Mouse (Mus musculus): ENCODE results near the gene Ehmt2.

Gene Ehmt2

DNA sequence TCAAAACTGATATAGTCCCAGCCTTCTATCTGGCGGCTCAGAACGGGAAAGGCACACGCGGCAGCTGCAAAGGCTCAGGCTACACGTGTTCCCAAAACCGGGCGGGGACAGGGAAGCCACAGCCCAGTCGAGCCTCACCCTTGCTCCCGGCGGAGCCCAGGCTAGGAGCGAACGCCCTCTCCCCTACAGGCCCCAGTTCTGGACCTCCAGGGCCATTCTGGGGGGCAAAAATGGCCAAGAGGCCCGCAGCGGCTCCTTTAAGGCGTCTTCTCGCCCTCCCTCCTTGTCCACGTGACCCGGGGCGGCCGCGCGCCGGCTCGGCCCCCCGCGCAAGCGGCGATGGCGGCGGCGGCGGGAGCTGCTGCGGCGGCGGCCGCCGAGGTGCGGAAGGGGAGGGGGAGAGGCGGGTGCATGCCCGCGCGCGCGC lies at the start of gene Ehmt2, which contains the start of gene C2:
Gene Ehmt2 (plus strand): TSS at position 310 of the 427 bp plus-strand sequence.
Gene C2 (minus strand): TSS at position 106 of the 427 bp plus-strand sequence.
- in situ Hi-C loops (cut with MboI, MseI), result no loop called here

- in situ Hi-C loops (cut with MboI, MseI), result loop anchor here (10.0 to 25.0 kb wide), 3 partner anchors 655 to 938 kb away; partner anchors contain the start of genes Daxx (in 1 of the 2), Platr17 (in 1 of the 2), Psmb8 (in 1 of the 2) and Tapbp (in 1 of the 2)
Observed at GRCm38 (mm10) chr17:34849722-34850516, 48.4 kb upstream of the Ehmt2 start, which contains the start of the genes Skiv2l and Nelfe. TSS of gene Skiv2l (minus strand) at chr17:34850210. TSS of gene Nelfe (plus strand) at chr17:34850391.

GRCm38 (mm10) chr17:34850517-34851125 lies 47.6 kb upstream of the Ehmt2 start:
- in situ Hi-C loops (cut with MboI, MseI), result no loop called here

- in situ Hi-C loops (cut with MboI, MseI), result no loop called here
Observed at GRCm38 (mm10) chr17:34853511-34853910, 44.8 kb upstream of the Ehmt2 start.

GRCm38 (mm10) chr17:34854761-34855160 lies 43.5 kb upstream of the Ehmt2 start:
- in situ Hi-C loops (cut with MboI, MseI), result no loop called here

DNA sequence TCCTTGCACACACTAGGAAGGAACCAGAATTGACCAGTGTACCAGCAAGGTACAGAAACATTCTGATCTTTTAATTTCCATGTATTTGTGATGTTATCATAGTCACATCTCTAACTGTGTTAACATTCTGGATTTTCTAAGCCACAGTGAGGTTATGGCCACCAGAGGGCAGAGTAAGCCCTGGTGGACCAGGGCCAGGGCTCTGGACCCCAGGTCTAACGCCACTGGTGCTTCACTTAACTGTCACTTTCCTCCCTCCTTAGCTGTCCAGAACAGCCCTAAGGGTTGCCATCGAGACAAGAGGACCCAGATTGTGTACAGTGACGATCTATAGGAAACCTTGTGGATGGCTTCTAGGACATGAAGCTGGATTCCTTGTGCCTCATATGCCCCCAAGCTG lies 42.4 kb upstream of the Ehmt2 start:
- in situ Hi-C loops (cut with MboI, MseI), result no loop called here

GRCm38 (mm10) chr17:34858670-34859069 lies 39.6 kb upstream of the Ehmt2 start:
- in situ Hi-C loops (cut with MboI, MseI), result no loop called here

- in situ Hi-C loops (cut with MboI, MseI), result loop anchor here in 1 of 2 experiments (5.0 kb wide), 1 partner anchor 52 kb away; the partner anchor contains the start of gene Slc44a4
Observed at GRCm38 (mm10) chr17:34860514-34860913, 37.8 kb upstream of the Ehmt2 start.

GRCm38 (mm10) chr17:34861704-34862415 lies 36.4 kb upstream of the Ehmt2 start:
- in situ Hi-C loops (cut with MboI, MseI), result loop anchor here in 1 of 2 experiments (5.0 kb wide), 1 partner anchor 50 kb away; the partner anchor contains the start of gene Slc44a4

DNA sequence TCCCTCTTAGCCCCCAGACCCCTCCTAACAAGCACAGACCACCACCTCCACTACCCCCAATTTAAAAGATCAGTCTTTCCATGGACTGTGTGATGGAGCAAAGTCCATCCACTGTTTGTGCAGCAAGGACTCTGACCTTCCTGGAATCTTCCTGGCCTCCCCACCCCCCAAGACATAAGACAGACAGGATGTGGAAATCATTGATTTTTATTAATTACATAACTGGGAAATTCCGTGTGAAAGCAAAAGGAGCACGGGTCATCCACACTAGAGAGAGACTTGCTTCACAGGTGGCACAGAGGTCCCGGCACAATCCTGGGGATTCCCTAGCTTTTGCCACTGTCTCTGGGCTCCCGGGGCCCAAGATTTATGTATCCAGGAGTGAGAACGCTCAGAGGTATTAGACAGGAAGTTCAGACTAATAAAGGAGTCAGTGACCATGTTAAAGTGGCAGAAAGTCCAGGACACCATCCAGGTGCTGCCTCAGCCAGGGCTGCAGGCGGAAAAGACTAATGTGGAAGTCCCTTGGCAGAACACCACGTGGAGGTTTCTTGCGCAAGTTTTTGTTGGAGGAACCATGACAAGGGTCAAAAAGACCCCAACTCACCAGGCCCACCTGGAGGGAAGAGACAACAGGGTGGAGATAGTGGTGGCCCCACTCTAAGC lies 35.7 kb upstream of the Ehmt2 start, which contains the start of gene Cfb:
Gene Cfb (minus strand): TSS at position 103 of the 666 bp plus-strand sequence.
- in situ Hi-C loops (cut with MboI, MseI), result loop anchor here in 1 of 2 experiments (5.0 kb wide), 1 partner anchor 50 kb away; the partner anchor contains the start of gene Slc44a4

- in situ Hi-C loops (cut with MboI, MseI), result no loop called here
Observed at GRCm38 (mm10) chr17:34865981-34866380, 32.3 kb upstream of the Ehmt2 start.

DNA sequence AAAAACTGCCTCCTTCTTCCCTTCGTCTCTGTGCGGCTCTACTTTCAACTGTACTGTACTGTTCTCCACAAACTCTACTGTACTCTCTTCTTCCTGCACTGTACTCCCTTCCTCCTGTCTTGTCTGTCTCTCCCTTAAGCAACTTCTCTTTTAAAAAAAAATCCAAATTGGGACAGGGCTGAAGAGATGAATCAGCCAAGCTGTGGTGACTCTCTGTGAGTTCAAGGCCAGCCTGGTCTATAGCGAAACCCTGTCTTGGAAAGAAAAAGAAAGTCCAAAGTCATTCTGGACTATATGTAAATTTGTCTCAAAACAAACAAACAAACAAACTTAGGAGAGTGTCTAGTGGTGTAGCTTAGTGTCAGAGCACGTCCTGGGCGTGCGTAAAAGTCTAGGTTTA lies 23.9 kb upstream of the Ehmt2 start:
- in situ Hi-C loops (cut with MboI, MseI), result no loop called here

GRCm38 (mm10) chr17:34879336-34879879 lies 18.9 kb upstream of the Ehmt2 start, which contains the start of gene Zbtb12:
TSS of gene Zbtb12 (plus strand) at chr17:34879483.
- in situ Hi-C loops (cut with MboI, MseI), result no loop called here

DNA sequence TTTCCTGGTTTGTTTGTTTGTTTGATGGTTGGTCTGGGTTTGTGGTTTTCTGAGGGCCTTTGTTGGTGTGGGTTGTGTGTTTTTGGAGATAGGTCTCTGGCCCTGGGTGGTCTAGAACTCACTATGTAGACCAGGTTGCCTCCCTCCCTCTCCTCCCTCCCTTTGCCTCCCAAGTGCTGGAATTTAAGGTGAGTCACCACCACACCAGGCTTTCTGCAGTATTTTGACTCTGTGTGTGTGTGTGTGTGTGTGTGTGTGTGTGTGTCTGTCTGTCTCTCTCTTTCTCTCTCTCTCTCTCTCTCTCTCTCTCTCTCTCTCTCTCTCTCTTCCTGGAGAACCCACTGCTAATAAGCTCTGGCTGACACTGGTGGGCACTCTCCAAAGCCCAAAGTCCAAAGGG lies 17.1 kb upstream of the Ehmt2 start:
- in situ Hi-C loops (cut with MboI, MseI), result no loop called here

DNA sequence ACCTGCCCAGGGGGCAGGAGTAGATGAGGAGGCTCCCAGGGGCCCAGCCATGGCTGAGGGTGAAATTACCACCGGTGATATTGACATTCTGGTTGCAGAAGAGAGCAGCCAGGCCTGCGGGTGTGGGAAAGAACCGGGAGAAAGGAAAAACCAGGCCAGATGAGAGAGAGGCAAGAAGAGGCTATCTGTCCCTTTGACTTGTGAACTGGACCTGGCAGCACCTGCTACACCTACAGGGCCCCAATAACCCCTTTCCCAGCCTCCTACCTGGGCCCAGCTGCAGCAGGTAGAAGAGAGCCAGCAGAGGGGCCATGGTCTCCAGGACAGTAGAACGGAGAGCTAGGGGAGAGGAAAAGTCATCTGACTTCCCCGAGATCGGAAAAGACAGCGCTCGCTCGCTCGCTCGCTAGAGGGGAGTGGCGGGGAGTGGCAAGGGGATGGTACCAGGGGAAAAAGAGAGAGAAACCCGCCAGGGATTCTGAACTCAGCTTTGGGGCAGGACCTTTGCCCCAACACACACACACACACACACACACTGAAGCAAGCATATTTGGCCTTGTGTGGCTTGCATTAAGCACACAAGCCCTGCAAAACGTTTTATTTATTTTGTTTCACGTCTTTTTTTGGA lies 16.5 kb upstream of the Ehmt2 start, which contains the start of gene Gm20547:
Gene Gm20547 (minus strand): TSS at position 360 of the 628 bp plus-strand sequence.
- in situ Hi-C loops (cut with MboI, MseI), result no loop called here

GRCm38 (mm10) chr17:34883332-34883731 lies 14.9 kb upstream of the Ehmt2 start:
- in situ Hi-C loops (cut with MboI, MseI), result no loop called here

GRCm38 (mm10) chr17:34884704-34885103 lies 13.6 kb upstream of the Ehmt2 start:
- in situ Hi-C loops (cut with MboI, MseI), result no loop called here

DNA sequence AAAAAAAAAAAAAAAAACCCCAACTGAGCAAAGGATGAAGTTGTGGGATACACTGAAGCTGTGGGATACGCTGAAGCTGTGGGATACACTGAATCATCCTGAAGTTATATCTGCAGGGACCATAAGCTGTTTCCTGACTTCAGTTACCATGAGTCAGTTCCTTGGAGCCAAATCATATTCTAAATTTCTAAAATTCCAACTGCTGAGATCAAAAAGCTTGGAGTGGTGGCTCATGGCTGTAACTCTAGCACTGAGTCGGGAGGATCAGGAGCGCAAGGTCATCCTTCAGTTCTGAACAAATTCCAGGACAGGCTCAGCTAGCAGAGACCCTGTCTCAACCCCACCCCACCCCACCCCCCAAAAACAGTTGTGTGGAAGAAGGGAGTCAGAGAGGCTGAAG lies 12.7 kb upstream of the Ehmt2 start:
- in situ Hi-C loops (cut with MboI, MseI), result no loop called here

- in situ Hi-C loops (cut with MboI, MseI), result no loop called here
Observed at GRCm38 (mm10) chr17:34887942-34888341, 10.3 kb upstream of the Ehmt2 start.

Measured in T-helper 17 cell (primary cell).